ENCODE assay signal across 21 mouse cellular contexts in genomic region chr13:34406291-34406690, GRCm38 (mm10).
DNase-seq lines count a peak whose midpoint lies in the region; ATAC-seq and TF ChIP-seq lines count a peak whose summit lies in the region.
"Had no signal": no experiment of that assay in that cellular context is flagged by ENCODE, and none has a peak within 500 bp of the region (broad histone marks: within the 10 kb centered on the region; RNA-seq: fewer than 3 reads in every experiment).

No protein-coding gene starts in this region.

- H3K27ac ChIP-seq in intestine, embryonic 15.5 days: no peak overlapping the region
- H3K27ac ChIP-seq in intestine, embryonic 16.5 days (ENCODE audit: low read length): no peak overlapping the region
- H3K27ac ChIP-seq in intestine, postnatal 0 days (ENCODE audit: low read depth, low read length): no peak overlapping the region

- ATAC-seq in intestine, embryonic 15.5 days: peak; percentile 72
- peak; percentile 86 for ATAC-seq in intestine, embryonic 16.5 days
- ATAC-seq in intestine, postnatal 0 days: peak; percentile 69
- ATAC-seq in monocyte, adult 5-6 weeks (replicated peaks; ENCODE audit: insufficient number of reproducible peaks, low FRiP score, low TSS enrichment, poor library complexity, severe bottlenecking): no peak
- ATAC-seq: activated CD4-positive, CD25-positive, alpha-beta regulatory T cell, adult 4 months; CD4-positive, CD25-positive, alpha-beta regulatory T cell, adult 4 months; Patski had no signal

- no peak for DNase-seq in left cerebral cortex, postnatal 25 days (ENCODE audit: low spot score in 2 of 2)
- no peak for DNase-seq in left cerebral cortex, postnatal 4 days
- DNase-seq: adrenal gland, adult 2 months; adrenal gland, adult 8-10 months; adrenal gland, postnatal 10 days; adrenal gland, postnatal 14 days; adrenal gland, postnatal 25 days; adrenal gland, postnatal 36 days; B cell, adult 2 months; cerebellum, adult 11 months; cerebellum, adult 11-12 months; cerebellum, adult 18-20 months had no signal

- H3K9me3 ChIP-seq in intestine, embryonic 15.5 days: no peaks in the 10 kb centered on the region
- no peaks in the 10 kb centered on the region for H3K9me3 ChIP-seq in intestine, embryonic 16.5 days (ENCODE audit: control insufficient read depth, low read length)
- H3K9me3 ChIP-seq in intestine, postnatal 0 days (ENCODE audit: control insufficient read depth): no peaks in the 10 kb centered on the region
- H3K9me3 ChIP-seq: G1E had no signal

- no peak overlapping the region for H3K4me3 ChIP-seq in intestine, embryonic 15.5 days (replicated peaks)
- H3K4me3 ChIP-seq in intestine, embryonic 16.5 days (ENCODE audit: low read length): no peak overlapping the region
- H3K4me3 ChIP-seq in intestine, postnatal 0 days (ENCODE audit: low read depth, low read length): no peak overlapping the region

- H3K27me3 ChIP-seq in intestine, embryonic 15.5 days (replicated peaks): no peaks in the 10 kb centered on the region
- no peaks in the 10 kb centered on the region for H3K27me3 ChIP-seq in intestine, embryonic 16.5 days (replicated peaks; ENCODE audit: control insufficient read depth, insufficient read depth, low read length)
- no peaks in the 10 kb centered on the region for H3K27me3 ChIP-seq in intestine, postnatal 0 days (replicated peaks; ENCODE audit: control insufficient read depth, insufficient read depth, low read length)
- H3K27me3 ChIP-seq: CH12.LX, Patski had no signal

- H3K4me2 ChIP-seq in intestine, embryonic 15.5 days (replicated peaks): no peak overlapping the region
- H3K4me2 ChIP-seq in intestine, embryonic 16.5 days (ENCODE audit: low read depth, low read length): no peak overlapping the region
- H3K4me2 ChIP-seq in intestine, postnatal 0 days (replicated peaks; ENCODE audit: low read depth): no peak overlapping the region

- no peak overlapping the region for H3K9ac ChIP-seq in intestine, embryonic 15.5 days
- no peak overlapping the region for H3K9ac ChIP-seq in intestine, embryonic 16.5 days (ENCODE audit: low read depth, low read length)
- H3K9ac ChIP-seq in intestine, postnatal 0 days (ENCODE audit: low read depth, low read length): no peak overlapping the region

- H3K4me1 ChIP-seq in intestine, embryonic 15.5 days (replicated peaks): peaks cover 5% of the 10 kb centered on the region; the same call in 1 of the 2 replicates
- 0 out of 2 replicates have a peak, but pooled peaks cover 3% of the 10 kb centered on the region for H3K4me1 ChIP-seq in intestine, embryonic 16.5 days (ENCODE audit: control insufficient read depth, insufficient read depth, low read length)
- H3K4me1 ChIP-seq in intestine, postnatal 0 days (replicated peaks; ENCODE audit: control insufficient read depth, insufficient read depth, low read length): peaks cover 15% of the 10 kb centered on the region; the same call in 1 of the 2 replicates

- no peaks in the 10 kb centered on the region for H3K36me3 ChIP-seq in intestine, embryonic 15.5 days
- H3K36me3 ChIP-seq in intestine, embryonic 16.5 days (ENCODE audit: control insufficient read depth, insufficient read depth, low read length): no peaks in the 10 kb centered on the region
- no peaks in the 10 kb centered on the region for H3K36me3 ChIP-seq in intestine, postnatal 0 days (ENCODE audit: control insufficient read depth, insufficient read depth)
- H3K36me3 ChIP-seq: G1E had no signal

- no peak for TF ChIP-seq CTCF in intestine, postnatal 0 days (IDR thresholded peaks at IDR 0.05; ENCODE audit: low read depth)

- intact Hi-C loops in left cerebral cortex, postnatal 25 days (cut with DNase I): no loop called here
- intact Hi-C loops in left cerebral cortex, postnatal 4 days (cut with DNase I): no loop called here
